Mouse (Mus musculus) left cerebral cortex, postnatal 14 days (tissue): Measurements from ENCODE around the gene Magoh. TPM values are rescaled to one million over a fixed set of nuclear protein-coding genes. Genes with fewer than 3 reads are reported as not detected.
A peak's percentile ranks its signal among the peaks of the same experiment; 100 is the strongest.

Experiments
- DNase-seq, 2 experiments: peaks; one replicate each; pipeline ENCODE4 v3.0.0; 2021 to 2022; ENCODE audit warnings: low spot score in 2 of 2, mixed read lengths in 1 of 2
- intact Hi-C: fragments of 180-260 bp; cut with DNase I; formaldehyde crosslinking; loops from one replicate; pipeline ENCODE4 v1.15.1; 2025
- total RNA-seq, 2 experiments: library from RNA; stranded (reverse); gene quantifications; 2 replicates each; pipeline ENCODE4 v1.2.3; 2021

Magoh gene
- total RNA-seq, 2 experiments from 2014 or later = 38.0 to 40.0 TPM

DNA sequence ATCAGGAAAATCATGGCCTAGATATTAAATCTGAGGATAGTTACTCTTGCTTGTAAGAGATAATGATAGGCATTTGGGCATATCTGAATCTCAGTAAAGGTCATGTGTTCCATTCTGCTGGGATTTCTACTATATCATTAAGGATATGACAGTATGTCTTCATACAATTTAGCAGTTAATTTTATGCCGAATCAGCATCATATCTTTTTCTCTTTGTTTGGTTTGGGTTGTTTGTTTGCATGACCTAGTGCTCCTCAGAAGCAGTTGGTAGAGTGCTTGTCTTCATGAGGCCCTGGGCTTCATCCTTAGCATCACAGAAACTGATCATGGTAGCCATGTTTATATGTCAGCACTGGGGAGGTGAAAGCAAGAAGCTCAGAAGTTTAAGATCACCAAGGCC is 2.1 kb downstream of the Magoh start:
- intact Hi-C loops = no loop called here
- DNase-seq = no peak

DNA sequence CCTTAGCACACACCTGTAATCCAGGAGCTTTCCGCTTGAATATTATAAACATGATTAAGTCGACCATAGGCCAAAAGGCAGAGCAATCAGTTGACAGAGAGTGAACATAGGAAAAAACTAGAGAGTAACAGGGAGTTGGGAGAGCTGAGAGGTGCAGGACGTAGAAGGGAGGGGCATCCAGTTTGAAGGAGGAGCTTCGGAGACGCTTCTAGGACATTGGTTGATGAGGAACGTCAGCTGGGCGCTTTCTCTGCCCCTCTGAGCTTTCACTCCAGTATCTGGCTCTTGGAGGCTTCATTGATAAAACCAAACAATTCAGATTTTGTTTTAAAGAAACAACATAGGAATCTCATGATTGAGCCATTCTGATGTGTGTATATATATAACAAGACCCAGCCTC is 6.8 kb downstream of the Magoh start:
- no peak for DNase-seq
- intact Hi-C loops = no loop called here

GRCm38 (mm10) chr4:107889385-107889730 is 9.8 kb downstream of the Magoh start:
- DNase-seq = no peak
- intact Hi-C loops = no loop called here

DNA sequence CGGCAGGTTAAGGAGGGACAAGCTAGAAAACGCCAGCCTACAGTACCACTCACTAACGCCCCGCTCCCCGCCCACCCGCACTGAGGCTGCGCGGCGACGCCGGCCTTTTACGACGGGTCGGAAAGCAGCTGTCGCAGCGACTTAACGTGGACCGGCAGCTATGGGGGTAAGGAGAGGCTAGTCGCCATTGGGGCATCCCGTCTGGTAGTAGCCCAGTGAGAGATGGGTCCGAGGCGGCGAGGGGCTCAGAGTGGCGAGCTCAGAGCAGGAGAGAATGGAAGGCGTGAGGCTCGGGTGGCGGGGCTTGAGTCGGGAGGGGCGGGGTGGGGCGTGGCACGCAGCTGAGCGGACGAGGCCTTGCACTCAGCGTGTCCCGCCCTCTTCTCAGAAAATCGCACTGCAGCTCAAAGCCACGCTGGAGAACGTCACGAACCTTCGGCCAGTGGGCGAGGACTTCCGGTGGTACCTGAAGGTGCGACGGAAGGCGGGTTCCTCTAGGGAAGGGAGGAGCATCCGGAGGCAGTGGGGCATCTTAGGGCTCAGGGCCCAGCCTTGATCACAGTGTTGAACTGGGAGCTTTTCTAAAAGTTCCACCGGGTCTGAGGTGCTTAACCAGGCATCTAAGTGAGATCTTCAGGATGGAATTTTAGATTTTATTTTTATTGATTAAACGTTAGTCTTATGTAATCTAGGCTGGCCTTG is 10.3 kb downstream of the Magoh start, which contains the start of gene 0610037L13Rik:
TSS of gene 0610037L13Rik (plus strand) at position 83 of the 702 bp plus-strand sequence.
- peak; percentile 92 to 94 for DNase-seq
- intact Hi-C loops = loop anchor here (10.0 kb wide), 1 partner anchor 435 kb away; the partner anchor contains the start of gene Coa7

DNA sequence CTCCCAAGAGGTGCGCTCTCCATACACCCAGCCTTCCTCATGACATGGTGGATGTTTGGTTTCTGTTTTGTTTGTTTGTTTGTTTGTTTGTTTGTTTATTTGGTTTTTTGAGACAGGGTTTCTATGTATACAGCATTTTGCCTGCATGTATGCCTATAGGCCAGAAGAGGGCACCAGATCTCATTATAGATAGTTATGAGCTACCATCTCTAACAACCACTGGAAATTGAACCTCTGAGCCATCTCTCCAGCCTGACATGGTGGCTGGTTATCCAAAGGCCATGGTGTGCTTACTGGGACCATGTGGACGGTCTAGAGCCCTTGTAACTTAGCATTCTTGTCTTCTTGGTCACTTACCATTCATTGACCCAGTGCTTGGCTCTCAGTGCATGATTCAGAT is 13.1 kb downstream of the Magoh start:
- DNase-seq = peak in 1 of 2 experiments; percentile 30
- intact Hi-C loops = loop anchor here (10.0 kb wide), 1 partner anchor 432 kb away; the partner anchor contains the start of gene Coa7

DNA sequence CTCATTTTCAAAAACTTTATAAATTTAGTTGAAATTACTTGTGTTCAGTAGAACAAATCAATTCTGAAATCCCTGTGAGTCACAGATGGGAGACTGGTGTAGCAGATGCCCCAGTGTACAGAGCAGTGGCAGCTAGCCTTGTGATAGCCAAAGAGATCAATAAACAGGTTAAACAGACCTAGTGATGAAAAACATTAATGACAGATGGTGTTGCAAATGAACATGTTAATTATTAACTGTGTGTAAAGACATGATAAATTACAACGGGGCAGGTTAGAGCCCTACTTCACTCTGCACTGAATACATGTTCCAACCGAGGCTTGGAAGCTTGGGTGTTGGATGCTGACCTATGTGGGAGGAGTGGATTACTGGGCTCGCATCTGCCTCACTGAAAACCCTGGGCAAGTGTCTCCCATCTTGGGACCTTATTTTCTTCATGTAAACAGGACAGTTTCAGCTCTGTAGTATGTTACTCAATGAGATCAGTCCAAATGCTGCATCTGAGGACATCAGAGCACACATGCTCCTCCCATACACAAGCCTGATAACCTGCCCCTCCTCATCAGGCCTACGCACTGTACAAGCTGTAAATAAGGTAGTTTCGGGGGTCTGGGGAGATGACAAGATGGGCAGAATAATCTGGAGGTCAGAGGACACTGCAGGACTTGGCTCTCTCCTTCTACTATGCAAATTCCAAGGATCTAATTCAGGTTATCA is 19.8 kb downstream of the Magoh start:
- intact Hi-C loops = loop anchor here (10.0 kb wide), 1 partner anchor 425 kb away; the partner anchor contains the start of gene Coa7
- DNase-seq = no peak

- intact Hi-C loops = no loop called here
- no peak for DNase-seq
These were observed 20.7 kb downstream of the Magoh start for GRCm38 (mm10) chr4:107900206-107900605.

- intact Hi-C loops = no loop called here
- DNase-seq = no peak
These were observed 24.7 kb downstream of the Magoh start for GRCm38 (mm10) chr4:107904252-107904651.

DNA sequence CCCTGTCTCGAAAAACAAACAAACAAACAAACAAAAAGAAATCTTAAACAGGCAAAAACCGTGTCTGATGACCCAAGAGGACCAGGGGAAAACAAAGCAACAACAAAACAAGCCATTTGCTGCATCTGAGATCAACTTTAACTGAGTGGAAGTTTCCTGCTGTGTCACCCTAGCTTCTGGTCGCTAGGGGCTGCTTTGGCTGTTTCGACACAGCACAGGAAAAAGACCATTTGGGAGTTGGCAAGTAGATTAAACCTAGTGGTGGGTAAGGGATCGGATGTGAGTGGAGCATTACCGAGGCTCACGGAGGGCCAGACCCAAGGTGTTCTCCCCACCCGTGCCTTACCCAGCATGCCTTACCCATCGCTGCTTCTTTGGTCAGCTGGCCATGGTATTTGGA is 27.0 kb downstream of the Magoh start:
- intact Hi-C loops = no loop called here
- no peak for DNase-seq

DNA sequence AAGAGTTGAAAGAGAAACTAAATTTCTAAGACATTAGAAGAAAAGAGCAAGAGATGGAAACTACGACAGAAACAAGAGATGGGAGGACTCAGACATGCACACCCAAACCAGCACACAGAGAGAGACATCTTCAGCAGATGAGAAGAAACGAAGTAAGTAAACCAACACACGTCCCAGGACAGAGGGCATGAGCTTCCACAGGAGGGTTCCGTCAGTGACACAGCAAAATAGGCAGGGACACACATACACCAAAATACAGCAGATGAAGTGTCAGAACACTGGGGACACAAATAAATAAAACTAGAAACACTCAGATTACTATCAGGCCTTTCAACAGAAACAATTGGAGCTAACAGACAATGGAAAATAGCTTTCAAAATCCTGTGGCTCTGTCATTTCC is 30.5 kb downstream of the Magoh start:
- DNase-seq = no peak
- intact Hi-C loops = no loop called here

DNA sequence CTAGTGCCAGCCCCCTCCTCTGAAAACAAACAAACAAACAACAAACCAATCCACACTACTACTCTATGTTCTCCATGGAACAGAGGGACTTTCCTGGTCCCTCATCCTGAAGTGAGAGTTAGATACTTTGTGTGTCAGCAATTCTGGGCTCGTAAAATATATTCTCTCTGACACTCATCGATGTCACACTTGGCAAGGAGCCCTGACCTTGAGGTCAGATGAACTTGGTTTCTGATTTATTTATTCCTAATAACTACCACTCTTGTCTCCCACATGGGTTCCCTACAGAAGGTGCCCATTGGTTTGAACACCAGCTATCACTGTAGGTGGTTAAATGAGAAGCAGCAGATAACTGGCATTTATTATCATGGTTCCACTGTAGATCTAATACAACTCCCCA is 40.8 kb downstream of the Magoh start:
- DNase-seq = no peak
- intact Hi-C loops = loop anchor here (10.0 kb wide), 1 partner anchor 294 kb away; the partner anchor contains the start of gene Zyg11a

- intact Hi-C loops = loop anchor here (10.0 kb wide), 1 partner anchor 294 kb away; the partner anchor contains the start of gene Zyg11a
- no peak for DNase-seq
These were observed 41.7 kb downstream of the Magoh start for GRCm38 (mm10) chr4:107921152-107921695.

DNA sequence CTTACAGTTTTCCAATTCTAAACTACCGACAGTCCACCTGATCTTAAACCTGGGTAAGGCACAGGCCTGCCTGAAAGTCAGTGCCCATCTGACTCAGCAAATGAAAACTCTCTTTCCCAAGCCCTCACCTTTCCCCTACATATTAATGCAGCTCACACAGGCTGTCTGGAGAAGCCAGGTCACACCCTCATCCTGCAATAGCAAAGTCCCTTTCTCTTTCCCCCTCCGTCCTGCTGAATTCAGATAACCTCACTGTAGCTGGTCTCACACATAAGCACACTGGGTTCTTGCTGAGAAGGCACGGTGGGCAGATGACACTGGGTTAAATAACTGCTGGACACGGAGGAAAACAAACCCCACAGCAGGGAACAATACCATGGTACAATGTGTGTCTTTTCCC is 42.4 kb downstream of the Magoh start:
- DNase-seq = no peak
- intact Hi-C loops = loop anchor here (10.0 kb wide), 1 partner anchor 293 kb away; the partner anchor contains the start of gene Zyg11a

DNA sequence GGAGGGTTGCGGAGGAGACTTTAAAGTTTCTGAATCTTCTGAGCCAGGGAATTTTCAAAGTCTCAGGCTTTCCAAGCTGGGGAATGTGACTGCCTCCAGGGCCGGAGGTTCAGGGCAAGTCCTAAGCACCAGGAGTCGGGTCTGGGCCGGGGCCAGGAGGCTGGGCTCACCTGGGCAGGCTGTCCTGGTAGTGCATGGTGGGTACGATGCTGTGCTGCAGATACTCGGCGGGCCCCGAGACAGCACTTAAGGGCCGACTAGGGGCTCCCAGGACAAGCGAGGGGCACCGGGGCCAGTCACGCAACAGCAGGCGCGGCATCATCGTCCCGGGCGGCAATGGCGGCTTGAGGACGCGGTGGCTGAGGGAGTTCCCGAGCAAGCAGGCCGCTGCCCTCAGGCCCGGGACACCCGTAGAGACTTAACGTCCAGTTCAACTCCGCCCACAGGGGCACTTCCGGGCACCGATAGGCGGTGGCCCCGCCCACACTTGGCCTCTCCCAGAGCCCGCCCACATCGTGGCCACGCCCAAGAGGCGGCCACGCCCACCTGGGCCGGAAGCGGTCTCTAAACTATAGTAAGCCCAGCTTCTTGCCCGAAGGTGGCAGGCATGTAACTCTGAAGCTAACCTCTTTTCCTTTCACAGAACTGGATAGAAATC is 43.7 kb downstream of the Magoh start, which contains the start of gene Cpt2:
TSS of gene Cpt2 (minus strand) at position 466 of the 658 bp plus-strand sequence.
- DNase-seq = peak; percentile 76 to 85
- intact Hi-C loops = loop anchor here (10.0 kb wide), 1 partner anchor 292 kb away; the partner anchor contains the start of gene Zyg11a

DNA sequence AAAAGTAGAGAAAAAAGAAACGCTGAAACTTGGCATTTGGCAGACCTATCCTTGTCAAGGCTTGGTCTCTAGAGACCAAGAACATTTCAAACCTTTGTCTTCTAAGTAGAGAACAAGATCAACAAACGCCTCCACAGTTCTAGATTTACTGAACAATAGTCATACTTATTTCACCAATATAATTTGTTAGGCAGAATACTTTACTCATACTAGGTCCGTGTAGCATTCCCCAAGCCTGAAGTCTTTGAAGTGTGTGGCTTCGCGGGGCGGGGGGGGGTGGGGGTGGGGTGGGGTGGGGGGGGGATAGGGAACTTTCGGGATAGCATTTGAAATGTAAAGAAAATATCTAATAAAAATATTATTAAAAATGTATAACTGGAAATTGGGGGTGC is 44.2 kb downstream of the Magoh start:
- intact Hi-C loops = loop anchor here (10.0 kb wide), 1 partner anchor 291 kb away; the partner anchor contains the start of gene Zyg11a
- no peak for DNase-seq

GRCm38 (mm10) chr4:107928269-107928668 is 48.7 kb downstream of the Magoh start:
- intact Hi-C loops = loop anchor here (10.0 kb wide), 1 partner anchor 287 kb away; the partner anchor contains the start of gene Zyg11a
- no peak for DNase-seq

- intact Hi-C loops = loop anchor here (10.0 kb wide), 1 partner anchor 286 kb away; the partner anchor contains the start of gene Zyg11a
- no peak for DNase-seq
These were observed 49.2 kb downstream of the Magoh start for GRCm38 (mm10) chr4:107928726-107929125.

- intact Hi-C loops = loop anchor here (10.0 kb wide), 1 partner anchor 393 kb away; the partner anchor contains the start of gene Coa7
- DNase-seq = peak in 1 of 2 experiments; percentile 20
These were observed 51.9 kb downstream of the Magoh start for GRCm38 (mm10) chr4:107931453-107931852.

- DNase-seq = no peak
- intact Hi-C loops = loop anchor here (10.0 kb wide), 1 partner anchor 392 kb away; the partner anchor contains the start of gene Coa7
These were observed 53.7 kb downstream of the Magoh start for GRCm38 (mm10) chr4:107933239-107933638.
